Mouse (Mus musculus) 416B (cell line): ENCODE measurements at regions not wholly inside any gene's neighbourhood (a gene's known extent, or its start where the extent isn't known, plus 50 kb on each side); places are given as distances from the start of the nearest gene placed in this dataset.

Source experiments
- DNase-seq: peaks from one replicate; pipeline ENCODE4 v3.0.0; 2011; ENCODE audit warnings: low read depth

DNA sequence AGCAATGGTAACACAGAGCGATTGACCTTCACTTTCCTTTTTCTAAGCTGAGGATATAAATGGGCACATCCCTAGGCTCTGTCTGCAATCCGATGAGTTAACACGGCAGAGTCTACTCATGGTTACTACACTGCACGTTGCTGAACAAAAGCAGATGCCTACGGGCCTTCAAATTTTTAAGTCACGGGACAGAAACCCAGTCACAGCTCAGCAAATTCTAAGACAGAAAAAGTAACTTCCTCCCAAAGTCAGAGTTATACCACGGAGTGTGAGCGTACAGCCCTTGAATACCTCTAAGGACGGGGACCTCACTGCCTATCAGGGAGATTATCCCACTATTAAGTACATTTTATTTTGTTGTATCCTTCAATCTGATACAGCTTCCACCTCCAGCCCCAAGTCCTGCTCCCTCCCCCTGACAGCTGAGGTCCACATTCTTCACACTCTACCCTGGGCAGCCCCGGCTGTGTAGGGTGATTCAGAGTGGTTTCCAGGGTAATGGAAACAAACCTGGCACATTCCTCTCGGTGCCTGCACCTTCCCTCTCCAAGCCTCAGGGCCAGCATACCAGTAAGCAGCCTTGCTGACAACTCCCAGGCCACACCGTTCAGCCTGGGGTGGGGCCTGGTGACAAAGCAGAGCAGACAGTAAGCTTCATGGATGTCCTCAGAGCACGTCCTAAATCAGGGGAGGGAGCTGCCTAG is 90.2 kb upstream of the Zfp703 start:
- DNase-seq: no peak

DNA sequence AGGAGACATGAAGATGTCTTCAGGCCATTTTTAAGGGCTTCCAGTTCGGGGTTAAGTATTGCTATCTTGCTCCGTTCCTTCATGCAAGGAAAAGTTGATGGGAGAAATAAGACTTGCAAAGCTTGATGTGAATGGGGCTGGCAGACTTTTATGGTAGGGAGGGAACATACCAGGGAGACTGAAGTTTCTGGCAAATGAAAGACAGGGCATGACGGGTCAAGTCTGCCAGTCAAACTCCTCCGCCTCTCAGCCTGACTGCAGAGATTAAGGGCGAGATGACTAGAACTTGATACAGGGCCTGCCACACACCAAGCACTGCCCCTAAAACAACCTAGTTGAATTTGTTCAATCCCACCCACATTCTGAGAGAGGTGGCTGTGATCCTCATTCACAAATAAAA is 89.6 kb upstream of the Zfp703 start:
- DNase-seq: no peak

DNA sequence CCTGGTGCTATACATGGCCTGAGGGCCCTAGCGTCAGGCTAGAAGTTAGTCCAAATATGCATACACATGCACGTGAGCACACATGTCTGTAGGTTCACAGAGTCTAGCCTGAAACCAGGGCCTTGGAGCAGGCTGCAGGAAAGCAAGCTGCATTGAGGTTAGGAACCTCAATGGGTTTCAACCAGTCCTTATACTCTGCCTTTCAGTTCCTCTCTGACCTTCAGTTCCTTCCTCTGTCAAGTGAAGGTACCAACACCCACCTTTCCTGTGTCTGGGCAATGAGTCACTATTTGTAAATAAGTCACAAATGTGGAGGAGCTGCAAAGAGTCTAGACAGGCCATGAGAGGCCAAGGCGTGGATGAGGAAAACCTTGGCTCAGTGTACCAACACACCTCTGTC is 89.1 kb upstream of the Zfp703 start:
- DNase-seq: no peak

DNA sequence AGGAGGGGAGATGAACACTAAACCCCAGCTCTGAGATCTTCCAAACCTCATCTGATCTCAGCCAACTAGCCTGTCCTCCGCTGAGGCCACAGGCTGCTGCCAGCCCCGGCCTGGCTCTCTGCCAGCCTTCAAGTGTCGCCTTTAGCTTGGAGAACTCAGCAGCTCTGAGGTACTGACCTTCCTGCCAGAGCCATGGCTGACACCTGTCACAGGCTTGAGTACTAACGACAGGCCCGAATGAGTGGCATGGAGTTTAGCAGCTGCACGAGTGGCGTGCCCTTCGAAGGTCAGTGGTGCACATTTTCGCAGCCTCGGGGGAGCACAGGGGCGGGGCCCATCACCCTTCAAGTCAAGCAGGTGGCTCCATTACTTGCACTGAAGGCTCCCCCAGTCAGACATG is 85.2 kb upstream of the Zfp703 start:
- no peak for DNase-seq

DNA sequence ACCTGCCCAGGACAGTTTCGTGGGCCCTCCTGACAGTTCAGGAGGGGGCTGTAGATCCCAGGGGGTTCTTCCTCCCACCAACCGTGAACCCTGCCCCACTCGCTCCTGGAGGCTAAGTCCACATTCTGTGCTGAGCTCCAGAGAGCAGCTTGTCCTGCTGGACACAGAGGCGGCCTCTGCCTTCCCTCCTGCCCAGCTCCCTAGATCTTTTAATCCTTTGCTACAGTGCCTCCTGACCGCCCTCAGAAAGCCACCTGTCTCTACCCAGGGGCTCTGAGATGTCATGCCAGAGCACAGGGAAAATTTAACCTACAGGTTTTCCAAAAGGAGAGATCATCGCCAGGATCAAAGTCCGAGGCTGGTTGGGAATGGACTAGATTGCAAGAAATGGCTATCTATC is 84.7 kb upstream of the Zfp703 start:
- DNase-seq: no peak

DNA sequence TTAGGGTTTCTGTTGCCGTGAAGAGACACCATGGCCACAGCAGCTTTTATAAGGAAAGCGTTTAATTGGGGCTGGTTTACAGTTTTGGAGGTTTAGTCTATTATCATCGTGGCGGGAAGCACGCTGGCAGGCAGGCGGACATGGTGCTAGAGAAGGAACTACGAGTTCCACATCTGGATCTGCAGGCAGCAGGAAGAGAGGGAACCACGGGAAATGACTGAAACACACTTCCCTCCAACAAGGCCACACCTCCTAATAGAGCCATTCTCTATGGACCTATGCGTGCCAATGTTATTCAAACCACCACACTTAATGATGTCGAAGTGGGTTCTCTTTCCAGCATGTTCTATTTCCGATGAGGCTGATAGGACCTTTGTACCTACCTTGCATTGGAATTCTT is 81.3 kb upstream of the Zfp703 start:
- no peak for DNase-seq

DNA sequence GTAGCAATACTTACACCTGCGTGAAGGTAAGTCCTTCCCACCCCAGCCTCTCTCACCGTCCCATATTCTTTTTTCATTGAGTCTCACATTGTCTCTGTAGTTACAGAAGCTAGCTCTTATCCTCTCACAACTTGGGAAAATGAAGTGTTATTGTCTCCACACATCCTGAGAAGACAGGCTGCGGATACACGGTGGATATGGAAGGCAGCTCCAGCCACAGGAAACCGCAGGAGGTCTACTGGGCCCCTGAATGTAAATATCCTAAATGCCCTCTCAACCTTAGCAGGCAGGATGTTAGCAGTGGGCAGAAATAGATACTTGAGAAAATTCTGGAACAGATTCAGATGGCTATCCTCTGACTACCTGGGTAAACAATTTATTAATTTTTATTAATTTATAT is 73.8 kb upstream of the Zfp703 start:
- DNase-seq: no peak

DNA sequence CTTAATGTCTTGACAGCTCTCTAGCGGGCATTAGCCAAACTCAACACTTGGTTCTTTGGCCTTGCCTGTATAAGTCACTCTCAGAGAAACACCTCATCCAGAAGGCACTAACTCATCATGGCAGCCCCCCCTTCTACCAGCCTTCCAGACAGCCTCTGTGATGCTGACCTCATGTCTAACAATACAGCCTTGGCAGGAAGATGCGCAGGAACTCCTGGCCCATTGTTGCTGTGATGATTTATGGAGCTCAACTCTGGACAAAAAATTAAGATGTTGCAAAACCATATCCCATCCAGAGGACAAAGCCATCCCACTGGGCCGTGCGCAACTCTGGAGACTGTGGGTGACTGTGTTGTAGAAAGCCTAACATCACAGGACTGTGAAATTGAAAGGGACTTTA is 70.9 kb upstream of the Zfp703 start:
- no peak for DNase-seq

DNA sequence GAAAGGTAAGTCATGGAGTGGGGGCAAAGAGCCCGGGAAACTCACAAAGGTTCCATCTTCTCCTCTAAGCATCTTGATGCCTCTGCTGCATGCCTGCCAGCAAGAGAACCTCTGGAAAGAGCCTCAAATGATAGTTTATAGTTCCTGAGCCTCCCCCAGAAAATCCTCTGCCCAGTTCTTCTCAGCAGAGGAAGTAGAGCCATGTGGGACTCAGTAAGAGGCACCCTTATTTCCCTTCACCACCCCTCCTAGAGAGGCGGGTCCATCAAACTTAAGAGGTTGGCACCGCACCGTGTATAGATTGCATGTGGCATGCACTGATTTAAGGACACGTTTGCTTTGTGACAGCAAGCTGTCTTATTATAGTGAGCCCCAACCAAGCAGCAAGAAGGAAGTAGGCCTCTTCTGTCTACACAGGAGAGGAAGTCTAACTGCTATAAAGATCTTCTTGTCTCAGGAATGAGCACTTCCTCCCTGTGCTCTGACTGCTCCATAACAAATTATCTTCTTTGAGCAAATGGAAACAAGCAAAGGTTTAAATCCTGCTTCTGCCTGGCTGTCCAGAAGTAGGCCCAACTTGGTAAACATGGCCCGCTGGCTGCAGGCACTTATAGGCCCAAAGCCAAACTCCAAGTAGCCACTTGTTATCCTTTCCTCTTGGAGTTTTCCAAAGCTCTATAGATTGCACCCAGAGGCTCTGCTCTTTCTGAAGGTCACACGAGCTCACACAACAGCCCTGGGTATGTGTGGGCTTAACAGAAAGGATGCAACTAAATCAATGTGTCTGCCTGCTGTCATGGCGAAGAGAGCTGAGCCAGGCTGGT is 69.6 kb upstream of the Zfp703 start:
- no peak for DNase-seq

DNA sequence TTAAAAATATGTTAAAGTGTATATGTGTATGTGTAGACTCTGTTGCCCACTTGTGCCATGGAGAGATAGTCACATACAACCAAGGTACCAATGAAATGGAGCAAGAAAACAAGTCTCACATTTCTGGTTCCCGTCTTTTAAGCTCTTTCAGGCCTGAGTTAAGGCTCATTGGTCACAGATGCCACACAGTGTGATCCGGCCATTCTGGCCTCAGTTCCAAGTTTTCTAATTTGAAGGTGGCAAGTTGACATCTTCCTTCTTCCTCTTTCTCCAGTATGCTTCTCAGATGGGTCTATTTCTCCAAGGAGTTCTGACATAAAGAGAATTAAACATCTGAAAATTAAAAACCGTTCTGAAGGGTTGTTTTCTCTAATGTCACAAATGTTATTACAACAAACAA is 66.9 kb upstream of the Zfp703 start:
- no peak for DNase-seq

DNA sequence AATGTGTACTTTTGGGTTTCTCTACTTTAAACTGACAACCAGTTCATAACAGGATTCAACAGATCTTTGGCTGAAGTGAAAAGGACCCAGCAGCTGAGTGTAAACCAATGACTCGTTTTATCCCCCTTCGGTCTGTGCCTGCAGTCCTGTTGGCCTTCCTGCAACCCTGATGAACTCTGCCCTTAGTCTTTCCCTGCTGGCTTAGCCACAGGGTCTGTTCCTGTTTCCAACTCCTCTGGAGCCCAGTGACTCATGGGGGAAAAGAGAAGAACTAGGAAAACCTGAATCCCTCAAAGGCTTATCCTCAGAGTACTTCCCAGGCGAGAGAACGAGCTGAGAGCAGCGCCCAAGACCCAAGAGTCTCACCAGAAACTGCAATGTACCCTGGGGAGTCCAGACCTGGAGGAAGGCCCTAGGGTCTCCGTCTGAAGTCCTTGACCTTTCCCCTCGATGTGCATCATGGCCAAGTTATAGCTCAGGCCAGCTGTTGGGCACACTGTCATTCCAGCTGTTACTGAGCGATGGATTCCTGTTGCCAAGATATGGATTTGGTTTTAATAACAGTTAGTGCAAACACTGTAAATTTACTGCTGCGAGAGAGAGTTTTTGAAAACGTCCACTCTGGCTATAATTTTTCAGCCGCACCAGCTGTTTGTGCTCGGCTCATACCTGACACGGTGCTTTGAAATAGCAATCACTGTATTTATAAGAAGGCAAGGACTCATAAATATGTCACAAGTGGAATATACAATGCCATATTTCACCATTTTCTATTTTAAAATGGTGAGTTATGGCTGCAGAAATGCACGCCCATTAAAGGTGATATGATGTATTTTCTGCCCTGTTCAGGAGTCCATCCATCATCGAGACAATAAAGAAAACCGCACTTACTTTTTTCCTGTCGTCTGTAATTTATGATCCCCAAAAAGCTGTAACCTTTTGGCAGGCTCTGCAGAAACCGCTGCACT is 63.3 kb upstream of the Zfp703 start:
- no peak for DNase-seq

DNA sequence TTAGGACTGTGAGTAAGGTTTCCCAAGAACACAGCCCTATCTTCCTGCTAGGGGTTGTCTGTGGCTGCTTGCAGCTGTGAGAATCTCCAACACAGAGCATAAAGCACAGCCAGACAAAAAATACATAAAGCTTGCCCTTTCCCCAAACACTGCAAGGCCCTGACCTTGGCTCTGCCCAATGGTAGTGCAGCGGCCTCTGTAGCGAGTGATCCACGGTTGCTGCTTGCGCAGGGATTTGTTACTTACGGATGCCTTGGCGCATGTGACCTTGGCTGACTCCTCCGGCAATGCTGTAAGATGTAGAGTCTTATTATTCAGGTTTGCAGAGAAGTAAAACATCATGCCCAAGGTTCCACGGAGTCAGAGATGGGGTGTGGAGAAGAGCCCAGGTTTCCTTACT is 61.4 kb upstream of the Zfp703 start:
- DNase-seq: no peak

DNA sequence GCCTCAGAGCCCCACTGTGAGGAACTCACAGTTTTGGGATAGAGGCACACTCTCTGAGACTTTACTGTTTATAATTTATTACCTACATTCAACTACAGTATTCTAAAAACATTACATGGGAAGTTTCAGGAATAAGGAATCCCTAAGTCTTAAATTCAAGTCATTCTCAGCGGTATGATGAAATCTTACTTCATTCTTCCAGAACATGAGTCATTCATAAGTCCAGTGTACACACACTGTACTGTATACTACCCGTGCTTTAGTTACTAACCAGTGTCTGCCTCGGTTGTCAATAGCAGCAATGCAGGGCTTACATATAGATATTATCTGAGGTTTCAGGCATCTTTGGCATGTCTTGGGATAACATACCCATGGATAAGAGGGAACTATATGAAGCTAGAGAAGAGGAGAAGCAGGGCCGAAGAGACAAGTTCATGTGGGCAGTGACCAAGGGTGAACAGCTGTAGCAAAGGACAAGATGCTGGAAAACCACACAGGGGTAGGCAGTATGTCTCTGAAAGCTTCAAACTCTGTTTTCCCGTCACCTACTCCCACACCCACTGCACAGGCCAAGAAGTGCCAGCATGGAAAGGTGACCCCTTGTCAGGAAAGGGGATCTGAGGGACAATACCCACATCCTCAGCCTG is 55.5 kb upstream of the Zfp703 start:
- DNase-seq: no peak

DNA sequence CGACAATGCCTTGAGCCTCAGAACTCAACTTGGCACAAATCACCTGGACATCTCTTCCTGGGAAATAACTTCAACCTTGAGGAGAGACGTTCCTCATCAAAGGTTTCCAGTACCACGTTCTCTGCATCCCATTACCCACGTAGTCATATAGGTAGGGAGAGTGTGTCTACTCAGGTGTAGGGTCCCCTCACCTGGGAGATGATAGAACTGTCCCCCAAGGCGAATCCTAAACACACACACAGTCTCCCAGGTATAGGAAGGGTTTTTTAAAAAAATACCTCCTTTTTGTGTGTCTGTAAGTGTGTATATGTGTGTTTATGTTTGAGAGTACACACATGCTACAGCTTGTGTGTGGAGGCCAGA is 55.0 kb upstream of the Zfp703 start:
- DNase-seq: no peak

DNA sequence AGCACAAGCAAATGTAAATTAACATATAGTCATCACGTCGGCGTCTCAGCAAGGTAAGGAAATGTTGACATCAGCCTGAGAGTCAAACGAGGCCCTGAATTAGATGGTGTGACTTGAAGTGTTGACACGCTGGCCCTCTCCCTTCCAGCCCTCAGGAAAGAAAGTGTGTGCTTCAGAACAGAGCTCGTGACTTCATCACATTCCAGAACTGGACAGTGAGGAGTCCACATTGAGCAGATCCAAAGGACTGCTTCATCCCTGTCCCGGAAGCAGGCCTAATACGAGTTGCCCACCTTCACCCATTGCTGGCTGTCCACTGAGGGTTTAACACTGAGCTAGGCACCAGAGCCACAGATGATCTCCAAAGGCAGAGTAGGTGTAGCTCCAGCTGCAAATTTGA is 54.0 kb upstream of the Zfp703 start:
- DNase-seq: no peak
